Mouse (Mus musculus): ENCODE measurements around the gene 4921511C20Rik.

Gene 4921511C20Rik

GRCm38 (mm10) chrX:127393993-127394392 lies at the start of gene 4921511C20Rik:
TSS of gene 4921511C20Rik (plus strand) at chrX:127394293.
- DNase-seq (ENCODE audit: low spot score in 2 of 2) = no peak

Data from right cerebral cortex, adult 2 months (tissue).